Mouse (Mus musculus) neural tube, embryonic 11.5 days (tissue): ENCODE data around the gene Clcn7. TPM values are rescaled to one million over a fixed set of nuclear protein-coding genes. Genes with fewer than 3 reads are reported as not detected.

Experiments used
- ATAC-seq: fragments of 200-750 bp; cut with Nextera tagmentation; 2 replicates; pipeline ENCODE4 v1.8.0; 2017; ENCODE audit warnings: moderate number of reproducible peaks, mild to moderate bottlenecking, moderate TSS enrichment, moderate library complexity; ENCODE audit not compliant: insufficient read depth, low FRiP score, low TSS enrichment
- DNase-seq: peaks from one replicate; pipeline ENCODE4 v3.0.0-alpha.2; 2015; ENCODE audit warnings: low spot score
- H3K27ac ChIP-seq: fragments of 300-500 bp; sonication (generic); 2 replicates; pipeline ENCODE4 v1.5.1; 2014; ENCODE audit warnings: low read depth, mild to moderate bottlenecking, low read length
- H3K27me3 ChIP-seq: fragments of 300-500 bp; sonication (generic); 2 replicates; pipeline ENCODE4 v1.6.1; 2014; ENCODE audit warnings: mild to moderate bottlenecking, low read length, mixed read lengths; ENCODE audit not compliant: control insufficient read depth, insufficient read depth
- H3K36me3 ChIP-seq: fragments of 300-500 bp; sonication (generic); 2 replicates; pipeline ENCODE4 v1.6.1; 2014; ENCODE audit warnings: mild to moderate bottlenecking, low read length, moderate library complexity, mixed read lengths; ENCODE audit not compliant: control insufficient read depth, insufficient read depth
- H3K4me1 ChIP-seq: fragments of 300-500 bp; sonication (generic); 2 replicates; pipeline ENCODE4 v1.6.1; 2014; ENCODE audit warnings: low read length, mixed read lengths; ENCODE audit not compliant: control insufficient read depth, insufficient read depth
- H3K4me2 ChIP-seq: fragments of 300-500 bp; sonication (generic); 2 replicates; pipeline ENCODE4 v1.6.1; 2014; ENCODE audit warnings: low read depth, mild to moderate bottlenecking, moderate library complexity
- H3K4me3 ChIP-seq: fragments of 300-500 bp; sonication (generic); 2 replicates; pipeline ENCODE4 v1.5.1; 2014; ENCODE audit warnings: low read depth, low read length
- H3K9ac ChIP-seq: fragments of 300-500 bp; sonication (generic); 2 replicates; pipeline ENCODE4 v1.6.1; 2014; ENCODE audit warnings: mild to moderate bottlenecking, low read length
- H3K9me3 ChIP-seq: fragments of 300-500 bp; sonication (generic); 2 replicates; pipeline ENCODE4 v1.6.1; 2016; ENCODE audit warnings: low read length; ENCODE audit not compliant: control insufficient read depth
- WGBS: fragments of 180-500 bp; shearing (Covaris S2); extraction: QIAGEN DNeasy Blood & Tissue Kit; methylation state at CpG from one replicate; pipeline ENCODE4 v1.1.7; 2014; 5-methylcytosine and 5-hydroxymethylcytosine counted together
- polyA plus RNA-seq: library from polyadenylated mRNA; unstranded; fragments of >200 nt; fragmentation: Nextera tagmentation; extraction: Ambion mirVana; gene quantifications from 2 replicates; pipeline ENCODE4 v1.2.1, GENCODE M21; 2014

The Clcn7 gene
- polyA plus RNA-seq, 1 experiment from 2014 or later, result 20.5 TPM

- Histone ChIP-seq H3K4me2 (no peak overlapping the region), H3K27me3 (no peaks in the 10 kb centered on the region), H3K4me3 (no peak overlapping the region), H3K4me1 (no peaks in the 10 kb centered on the region), H3K36me3 (no peaks in the 10 kb centered on the region), H3K27ac (no peak overlapping the region), H3K9me3 (no peaks in the 10 kb centered on the region), H3K9ac (no peak overlapping the region)
- 68% methylated on average over 4 of the region's 4 CpGs for WGBS
- DNase-seq (no peak), ATAC-seq (no peak)
Observed at GRCm38 (mm10) chr17:25139960-25140359, 6.8 kb downstream of the Clcn7 start.

DNA sequence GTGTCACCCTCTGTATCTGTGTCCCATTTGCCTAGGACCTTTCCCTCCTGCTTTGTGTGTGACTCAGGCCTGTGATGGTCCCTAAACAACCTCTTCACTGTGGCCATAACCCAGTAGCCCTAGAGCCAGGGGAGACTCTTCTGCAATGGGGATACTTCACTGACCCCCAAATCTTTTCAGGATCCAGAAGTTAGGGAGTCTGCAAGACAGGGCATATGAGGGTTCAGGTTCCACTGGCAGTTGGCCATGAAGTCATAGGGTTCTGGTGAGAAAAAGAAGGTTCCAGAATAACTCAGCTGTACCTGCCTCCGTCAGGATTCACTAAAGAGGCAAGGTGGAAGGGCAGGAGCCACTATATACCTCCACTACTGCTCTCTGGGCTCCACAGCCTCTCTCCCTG, 29.0 kb downstream of the Clcn7 start, which contains the start of gene Ccdc154:
Gene Ccdc154, plus strand, starts transcription at position 301 of the 400 bp plus-strand sequence.
- Histone ChIP-seq H3K36me3 (peaks cover 8% of the 10 kb centered on the region), H3K27me3 (no peaks in the 10 kb centered on the region), H3K4me1 (no peaks in the 10 kb centered on the region), H3K9me3 (no peaks in the 10 kb centered on the region), H3K4me3 (no peak within 1 kb of the TSS), H3K9ac (no peak within 1 kb of the TSS), H3K4me2 (no peak within 1 kb of the TSS), H3K27ac (no peak within 1 kb of the TSS)
- 82% methylated on average over 1 of the region's 1 CpGs for WGBS
- ATAC-seq (no peak), DNase-seq (no peak)

- 73% methylated on average over 7 of the region's 7 CpGs for WGBS
- H3K9ac ChIP-seq, result no peak overlapping the region
- DNase-seq, result no peak
Observed at GRCm38 (mm10) chr17:25163387-25163786, 30.2 kb downstream of the Clcn7 start.

DNA sequence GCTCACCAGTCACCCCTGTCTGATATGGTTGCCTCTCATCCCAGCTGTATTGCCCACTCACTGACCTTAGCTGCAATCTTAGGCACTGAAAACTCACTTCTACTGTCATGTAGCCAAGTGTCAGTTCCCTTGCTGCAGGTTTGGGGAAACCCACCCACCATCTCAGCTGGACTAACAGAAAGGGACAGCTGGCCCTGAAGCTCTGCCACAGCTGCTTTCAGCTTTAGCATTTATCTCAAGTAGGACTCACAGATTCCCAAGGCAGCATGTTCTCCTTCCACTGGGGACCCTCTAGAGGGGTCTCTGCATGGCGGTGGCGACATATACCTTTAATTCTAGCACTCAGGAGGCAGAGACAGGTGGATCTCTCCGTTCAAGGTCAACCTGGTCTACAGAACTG, 31.6 kb downstream of the Clcn7 start:
- H3K4me3 ChIP-seq, result no peak overlapping the region
- H3K9ac ChIP-seq, result no peak overlapping the region
- H3K4me2 ChIP-seq, result no peak overlapping the region
- no peaks in the 10 kb centered on the region for H3K4me1 ChIP-seq
- H3K27me3 ChIP-seq, result no peaks in the 10 kb centered on the region
- no peaks in the 10 kb centered on the region for H3K9me3 ChIP-seq
- ATAC-seq, result no peak
- WGBS, result 90% methylated on average over 3 of the region's 3 CpGs
- H3K27ac ChIP-seq, result no peak overlapping the region
- H3K36me3 ChIP-seq, result peaks cover 4% of the 10 kb centered on the region
- DNase-seq, result no peak

More at GRCm38 (mm10) chr17:25163387-25163786, 30.2 kb downstream of the Clcn7 start:
- Histone ChIP-seq H3K36me3 (peaks cover 4% of the 10 kb centered on the region), H3K27me3 (no peaks in the 10 kb centered on the region), H3K4me2 (no peak overlapping the region), H3K27ac (no peak overlapping the region), H3K4me1 (no peaks in the 10 kb centered on the region), H3K9me3 (no peaks in the 10 kb centered on the region), H3K4me3 (no peak overlapping the region)
- no peak for ATAC-seq

DNA sequence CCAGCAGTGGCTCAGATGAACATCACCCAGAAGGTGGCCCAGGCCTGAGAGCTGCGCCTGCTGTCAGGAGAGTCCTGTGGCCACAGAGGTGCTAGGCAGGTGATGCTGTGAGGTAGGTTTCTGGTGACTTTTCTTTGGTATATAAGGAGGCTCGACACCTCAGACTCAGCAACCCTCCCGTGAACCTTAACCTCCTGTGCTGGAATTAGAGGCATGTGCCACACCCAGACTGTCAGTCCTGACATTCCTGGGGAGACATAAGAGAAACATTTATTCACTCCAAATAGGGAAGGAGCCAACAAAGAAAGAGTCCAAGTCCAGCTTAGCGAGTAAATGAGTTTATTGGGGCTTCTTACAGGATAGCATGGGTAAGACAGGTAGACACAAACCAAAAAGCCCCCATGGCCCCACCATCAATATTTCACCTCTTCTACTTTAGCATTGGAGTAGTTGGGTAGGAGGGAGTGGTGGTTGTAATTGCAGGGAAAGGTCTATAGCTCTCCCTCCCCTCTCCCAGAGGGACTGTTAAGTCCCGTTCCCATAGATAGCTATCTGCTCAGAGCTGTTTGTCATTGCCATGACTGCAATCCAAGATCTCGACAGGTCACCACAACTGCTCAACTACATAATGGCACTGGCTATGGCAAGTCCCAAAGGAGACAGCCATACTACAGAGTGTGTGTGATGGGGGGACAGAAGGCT, 32.9 kb downstream of the Clcn7 start:
- Histone ChIP-seq H3K27me3 (no peaks in the 10 kb centered on the region), H3K9ac (no peak overlapping the region), H3K36me3 (no peaks in the 10 kb centered on the region), H3K27ac (no peak overlapping the region), H3K4me1 (no peaks in the 10 kb centered on the region), H3K4me3 (no peak overlapping the region), H3K4me2 (no peak overlapping the region), H3K9me3 (no peaks in the 10 kb centered on the region)
- DNase-seq (no peak), ATAC-seq (no peak)
- WGBS, result 67% methylated on average over 6 of the region's 6 CpGs

DNA sequence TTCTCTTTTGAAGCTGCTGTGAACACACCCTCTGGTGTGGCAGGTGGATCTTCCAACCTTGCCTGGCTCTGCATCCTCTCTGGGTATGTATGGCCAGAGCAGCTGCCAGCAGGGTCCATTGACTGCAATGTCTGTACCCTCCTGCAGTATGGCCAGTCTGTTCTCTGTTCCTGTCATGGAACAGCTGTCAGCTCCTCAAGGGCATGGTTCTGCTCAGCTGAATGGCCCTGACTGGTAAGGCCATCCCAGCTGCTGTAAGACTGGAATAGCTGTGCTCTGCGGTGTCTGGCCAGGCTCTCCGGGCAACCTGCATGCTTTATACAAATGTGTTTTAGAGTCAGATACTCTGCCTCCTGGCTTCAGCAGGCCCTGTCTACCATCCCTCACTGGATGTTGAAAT, 36.5 kb downstream of the Clcn7 start:
- Histone ChIP-seq H3K4me1 (no peaks in the 10 kb centered on the region), H3K36me3 (no peaks in the 10 kb centered on the region), H3K4me3 (no peak overlapping the region), H3K9me3 (no peaks in the 10 kb centered on the region), H3K27me3 (no peaks in the 10 kb centered on the region), H3K9ac (no peak overlapping the region), H3K27ac (no peak overlapping the region), H3K4me2 (no peak overlapping the region)
- ATAC-seq (no peak), DNase-seq (no peak)
- WGBS, result 92% methylated on average over 2 of the region's 2 CpGs

- no peak overlapping the region for H3K4me3 ChIP-seq
- ATAC-seq, result no peak
- no peak overlapping the region for H3K27ac ChIP-seq
- H3K9me3 ChIP-seq, result no peaks in the 10 kb centered on the region
- H3K4me2 ChIP-seq, result no peak overlapping the region
- H3K9ac ChIP-seq, result no peak overlapping the region
- WGBS, result 85% methylated on average over 3 of the region's 3 CpGs
- H3K4me1 ChIP-seq, result no peaks in the 10 kb centered on the region
- no peak for DNase-seq
- no peaks in the 10 kb centered on the region for H3K36me3 ChIP-seq
- no peaks in the 10 kb centered on the region for H3K27me3 ChIP-seq
Observed at GRCm38 (mm10) chr17:25172558-25172957, 39.4 kb downstream of the Clcn7 start.

DNA sequence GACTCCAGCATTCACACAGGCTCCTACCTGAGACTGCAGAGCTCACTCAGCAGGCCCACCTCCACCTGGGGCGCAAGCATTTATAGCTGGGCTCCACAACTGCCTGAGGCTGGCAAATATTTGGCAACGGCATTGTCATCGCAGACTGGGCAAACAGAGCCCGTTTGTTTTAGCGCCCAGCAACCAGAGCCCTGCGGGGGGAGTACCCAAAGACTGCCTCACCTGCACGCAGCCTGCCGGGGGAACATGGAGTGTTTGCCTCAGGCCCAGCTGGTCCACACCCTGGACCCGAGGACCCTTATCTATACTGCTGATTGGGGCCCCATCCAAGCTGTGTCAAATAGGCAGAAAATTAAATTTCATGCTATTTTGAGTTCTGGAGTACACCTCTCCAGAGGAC, 42.2 kb downstream of the Clcn7 start, which contains the start of gene Gm38655:
Gene Gm38655, minus strand, starts transcription at position 61 of the 400 bp plus-strand sequence.
- Histone ChIP-seq H3K4me2 (no peak within 1 kb of the TSS), H3K27me3 (no peaks in the 10 kb centered on the region), H3K4me3 (no peak within 1 kb of the TSS), H3K9me3 (no peaks in the 10 kb centered on the region), H3K36me3 (no peaks in the 10 kb centered on the region), H3K27ac (no peak within 1 kb of the TSS), H3K9ac (no peak within 1 kb of the TSS), H3K4me1 (no peaks in the 10 kb centered on the region)
- ATAC-seq, result no peak
- 58% methylated on average over 9 of the region's 9 CpGs for WGBS
- no peak for DNase-seq

GRCm38 (mm10) chr17:25183232-25183631, 50.0 kb downstream of the Clcn7 start:
- Histone ChIP-seq H3K27ac (no peak overlapping the region), H3K4me1 (peaks cover 7% of the 10 kb centered on the region), H3K4me3 (no peak overlapping the region), H3K4me2 (no peak overlapping the region; the same call in 1 of the 2 replicates), H3K9me3 (no peaks in the 10 kb centered on the region), H3K9ac (no peak overlapping the region), H3K36me3 (no peaks in the 10 kb centered on the region), H3K27me3 (no peaks in the 10 kb centered on the region)
- DNase-seq (no peak), ATAC-seq (no peak)
